Mouse (Mus musculus) limb, embryonic 10.5 days (tissue): ENCODE measurements around the gene Cpeb3. TPM values are rescaled to one million over a fixed set of nuclear protein-coding genes. Genes with fewer than 3 reads are reported as not detected.

Experiments used
- DNase-seq: peaks from one replicate; pipeline ENCODE4 v3.0.0-alpha.2; 2017; ENCODE audit warnings: low spot score
- H3K27ac ChIP-seq: fragments of 300-500 bp; sonication (generic); 2 replicates; pipeline ENCODE4 v1.5.1; 2016; ENCODE audit warnings: mild to moderate bottlenecking
- H3K27me3 ChIP-seq: fragments of 300-500 bp; sonication (generic); 2 replicates; pipeline ENCODE4 v1.6.1; 2016; ENCODE audit warnings: low read depth, mild to moderate bottlenecking; ENCODE audit not compliant: poor library complexity, severe bottlenecking
- H3K36me3 ChIP-seq: fragments of 300-500 bp; sonication (generic); 2 replicates; pipeline ENCODE4 v1.6.1; 2016; ENCODE audit warnings: mild to moderate bottlenecking, moderate library complexity
- H3K4me1 ChIP-seq: fragments of 300-500 bp; sonication (generic); 2 replicates; pipeline ENCODE4 v1.6.1; 2016
- H3K4me3 ChIP-seq: fragments of 300-500 bp; sonication (generic); 2 replicates; pipeline ENCODE4 v1.5.1; 2016; ENCODE audit warnings: mild to moderate bottlenecking, moderate library complexity
- H3K9me3 ChIP-seq: fragments of 300-500 bp; sonication (generic); replicated peaks from 2 replicates; pipeline ENCODE4 v1.6.1; 2016; ENCODE audit warnings: mild to moderate bottlenecking
- WGBS: fragments of 180-500 bp; shearing (Covaris S2); methylation state at CpG from one replicate; pipeline ENCODE4 v1.1.7; 2016; 5-methylcytosine and 5-hydroxymethylcytosine counted together
- polyA plus RNA-seq: library from polyadenylated mRNA; unstranded; fragments of >200 nt; fragmentation: Nextera tagmentation; extraction: Ambion mirVana; gene quantifications from 2 replicates; pipeline ENCODE4 v1.2.1, GENCODE M21; 2016

Cpeb3 gene
- 0.65 and 0.78 TPM in 2 replicates for polyA plus RNA-seq

DNA sequence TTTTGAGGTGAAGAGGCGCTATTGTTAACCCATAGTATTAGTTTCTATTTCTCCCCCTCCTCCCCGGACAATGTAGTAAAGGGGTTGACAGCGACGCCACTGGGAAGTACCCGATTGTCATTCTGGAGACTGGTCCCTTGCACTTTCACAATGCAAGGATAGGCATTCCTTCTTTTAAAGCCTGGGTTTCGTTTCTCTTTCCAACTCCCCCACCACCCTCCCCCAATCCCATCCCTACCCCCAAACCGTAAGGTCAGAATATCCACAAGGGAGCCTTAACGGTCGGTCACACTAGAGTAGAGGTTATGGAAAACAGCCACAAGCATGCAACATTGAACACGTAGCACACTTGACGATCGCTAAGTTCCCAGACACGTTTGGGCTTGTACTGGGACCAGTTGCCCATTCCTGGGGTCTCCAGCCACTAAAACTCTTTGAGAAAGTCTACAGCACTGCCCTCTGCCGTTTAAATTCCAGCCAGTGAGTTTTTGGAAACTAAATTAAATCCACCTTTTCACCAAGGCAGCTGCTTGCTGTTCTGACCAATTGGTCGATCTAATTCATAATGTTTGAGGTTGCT lies at the start of gene Cpeb3:
TSS of gene Cpeb3 (minus strand) at position 426 of the 580 bp plus-strand sequence.
- peak within 1 kb of the TSS; percentile 81 for H3K4me3 ChIP-seq
- H3K9me3 ChIP-seq: no peaks in the 10 kb centered on the region
- no peaks in the 10 kb centered on the region for H3K27me3 ChIP-seq
- WGBS: 2% methylated on average over 15 of the region's 15 CpGs
- peak within 1 kb of the TSS; percentile 96 for H3K27ac ChIP-seq
- peaks cover 40% of the 10 kb centered on the region for H3K36me3 ChIP-seq
- DNase-seq: peak; percentile 58
- H3K4me1 ChIP-seq: peaks cover 15% of the 10 kb centered on the region

DNA sequence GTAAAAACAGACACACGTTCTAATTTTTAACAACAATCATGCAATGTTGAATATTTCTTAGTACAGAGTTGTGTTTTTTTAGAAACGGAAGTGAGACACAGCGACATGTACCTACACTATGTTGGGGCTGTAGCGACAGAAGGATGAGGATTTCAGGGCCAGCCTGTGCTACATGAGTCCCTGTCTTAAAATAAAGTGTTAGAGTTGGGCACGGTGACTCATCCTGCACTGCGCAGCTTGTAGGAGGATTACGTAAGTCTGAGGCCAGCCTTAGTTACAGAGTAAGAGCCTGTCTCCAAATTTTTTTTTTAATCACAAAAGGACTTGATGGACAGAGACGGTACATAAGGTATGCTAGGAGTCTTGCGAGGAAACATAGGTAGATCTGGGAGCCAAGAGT lies 46.9 kb upstream of the Cpeb3 start:
- Histone ChIP-seq H3K4me3 (no peak overlapping the region), H3K27me3 (no peaks in the 10 kb centered on the region), H3K9me3 (no peaks in the 10 kb centered on the region), H3K4me1 (no peaks in the 10 kb centered on the region), H3K27ac (no peak overlapping the region), H3K36me3 (no peaks in the 10 kb centered on the region)
- no peak for DNase-seq
- 93% methylated on average over 9 of the region's 9 CpGs for WGBS

GRCm38 (mm10) chr19:37252104-37252503 lies 43.7 kb upstream of the Cpeb3 start:
- WGBS: 63% methylated on average over 6 of the region's 6 CpGs
- no peak overlapping the region for H3K4me3 ChIP-seq
- no peaks in the 10 kb centered on the region for H3K9me3 ChIP-seq
- H3K27me3 ChIP-seq: no peaks in the 10 kb centered on the region
- no peaks in the 10 kb centered on the region for H3K36me3 ChIP-seq
- no peak overlapping the region for H3K27ac ChIP-seq
- no peaks in the 10 kb centered on the region for H3K4me1 ChIP-seq
- DNase-seq: no peak

GRCm38 (mm10) chr19:37248199-37248598 lies 39.8 kb upstream of the Cpeb3 start:
- Histone ChIP-seq H3K27ac (no peak overlapping the region), H3K9me3 (no peaks in the 10 kb centered on the region), H3K36me3 (no peaks in the 10 kb centered on the region), H3K27me3 (no peaks in the 10 kb centered on the region), H3K4me3 (no peak overlapping the region), H3K4me1 (no peaks in the 10 kb centered on the region)
- 82% methylated on average over 3 of the region's 3 CpGs for WGBS
- DNase-seq: no peak

GRCm38 (mm10) chr19:37246859-37247258 lies 38.5 kb upstream of the Cpeb3 start:
- no peaks in the 10 kb centered on the region for H3K36me3 ChIP-seq
- DNase-seq: no peak
- no peaks in the 10 kb centered on the region for H3K4me1 ChIP-seq
- no peaks in the 10 kb centered on the region for H3K27me3 ChIP-seq
- H3K4me3 ChIP-seq: no peak overlapping the region
- no peaks in the 10 kb centered on the region for H3K9me3 ChIP-seq
- no peak overlapping the region for H3K27ac ChIP-seq
- WGBS: 62% methylated on average over 3 of the region's 3 CpGs

DNA sequence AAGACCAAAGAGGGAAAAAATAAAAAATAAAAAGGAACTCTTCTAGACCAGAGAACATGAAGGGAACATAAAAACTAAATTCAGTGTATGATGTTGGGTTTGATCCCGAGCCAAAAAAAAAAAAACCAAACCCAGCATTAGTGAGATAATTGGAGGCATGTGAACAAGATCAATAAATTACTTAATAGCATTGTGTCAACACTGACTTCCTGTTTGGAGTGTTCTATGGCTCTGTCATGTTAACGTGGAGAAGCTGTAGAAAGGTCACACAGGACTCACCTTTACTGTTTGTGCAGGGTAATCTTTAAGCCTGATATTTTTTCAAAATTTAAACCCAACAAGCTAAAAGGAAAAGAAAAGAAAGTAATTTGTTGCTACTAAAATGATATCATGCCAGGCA lies 34.3 kb upstream of the Cpeb3 start:
- Histone ChIP-seq H3K27me3 (peaks cover 5% of the 10 kb centered on the region; the same call in 1 of the 2 replicates), H3K4me3 (no peak overlapping the region), H3K36me3 (no peaks in the 10 kb centered on the region), H3K27ac (no peak overlapping the region), H3K4me1 (peaks cover 12% of the 10 kb centered on the region), H3K9me3 (no peaks in the 10 kb centered on the region)
- 34% methylated on average over 2 of the region's 2 CpGs for WGBS
- DNase-seq: no peak

DNA sequence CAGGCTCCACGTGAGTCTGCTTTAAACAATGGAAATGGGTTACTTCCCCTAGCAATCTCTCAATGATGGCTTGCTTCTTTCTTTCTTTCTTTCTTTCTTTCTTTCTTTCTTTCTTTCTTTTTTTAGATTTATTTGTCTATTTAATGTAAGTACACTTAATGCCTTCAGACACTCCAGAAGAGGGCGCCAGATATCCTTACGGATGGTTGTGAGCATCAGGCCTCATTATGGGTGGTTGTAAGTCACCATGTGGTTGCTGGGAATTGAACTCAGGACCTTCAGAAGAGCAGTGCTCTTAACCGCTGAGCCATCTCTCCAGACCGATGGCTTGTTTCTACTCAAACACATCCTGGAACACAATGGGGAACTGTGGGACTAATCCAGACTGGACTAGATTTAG lies 32.8 kb upstream of the Cpeb3 start:
- no peaks in the 10 kb centered on the region for H3K9me3 ChIP-seq
- H3K4me3 ChIP-seq: no peak overlapping the region
- no peak for DNase-seq
- WGBS: 71% methylated on average over 5 of the region's 5 CpGs
- peaks cover 8% of the 10 kb centered on the region; the same call in 1 of the 2 replicates for H3K27me3 ChIP-seq
- no peak overlapping the region for H3K27ac ChIP-seq
- H3K36me3 ChIP-seq: no peaks in the 10 kb centered on the region
- peaks cover 12% of the 10 kb centered on the region for H3K4me1 ChIP-seq

- DNase-seq: peak; percentile 74
- Histone ChIP-seq H3K9me3 (no peaks in the 10 kb centered on the region), H3K4me1 (peaks cover 22% of the 10 kb centered on the region), H3K36me3 (no peaks in the 10 kb centered on the region), H3K4me3 (no peak overlapping the region), H3K27ac (no peak overlapping the region), H3K27me3 (peaks cover 29% of the 10 kb centered on the region)
- WGBS: 29% methylated on average over 4 of the region's 4 CpGs
Measured at GRCm38 (mm10) chr19:37239096-37239495, 30.7 kb upstream of the Cpeb3 start.

GRCm38 (mm10) chr19:37238651-37239050 lies 30.2 kb upstream of the Cpeb3 start:
- Histone ChIP-seq H3K4me1 (peaks cover 26% of the 10 kb centered on the region), H3K4me3 (no peak overlapping the region), H3K27ac (no peak overlapping the region), H3K27me3 (peaks cover 33% of the 10 kb centered on the region), H3K9me3 (no peaks in the 10 kb centered on the region), H3K36me3 (no peaks in the 10 kb centered on the region)
- DNase-seq: no peak
- WGBS: 18% methylated on average over 7 of the region's 7 CpGs

DNA sequence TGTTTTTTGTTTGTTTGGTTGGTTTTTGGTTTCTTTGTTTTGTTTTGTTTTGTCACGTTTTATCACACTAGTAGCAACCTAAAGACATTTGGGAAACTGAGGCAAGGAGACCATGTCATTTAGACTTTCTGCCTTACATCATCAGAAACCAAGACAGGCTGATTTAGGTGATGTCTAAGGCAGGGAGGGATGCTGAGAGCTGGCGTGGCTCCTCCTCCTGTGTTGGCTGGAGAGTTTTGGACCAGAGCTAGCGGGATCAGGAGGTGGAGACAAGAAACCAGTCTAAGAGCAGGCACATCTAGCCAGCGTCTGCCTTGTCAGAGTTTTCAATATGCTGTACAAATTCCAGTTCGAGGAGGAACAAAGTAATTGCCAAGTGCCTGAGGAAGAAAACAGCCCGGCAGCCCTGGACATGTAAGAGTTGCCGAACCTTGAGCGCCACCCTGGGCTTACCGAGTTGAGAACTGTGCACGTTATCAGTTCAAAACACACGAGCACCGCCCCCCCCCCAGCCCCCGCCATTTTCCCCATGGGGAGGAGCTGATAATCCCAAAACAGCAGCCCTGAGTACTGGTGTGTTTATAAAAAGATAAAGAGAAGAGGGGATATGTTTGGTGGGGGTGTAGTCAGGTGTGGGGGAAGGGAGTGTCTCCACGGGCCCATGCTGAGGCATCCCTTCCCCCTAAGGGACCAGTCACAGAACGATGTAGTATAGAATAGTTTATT lies 29.5 kb upstream of the Cpeb3 start:
- H3K27me3 ChIP-seq: peaks cover 40% of the 10 kb centered on the region
- no peaks in the 10 kb centered on the region for H3K9me3 ChIP-seq
- H3K27ac ChIP-seq: no peak overlapping the region
- H3K4me1 ChIP-seq: peaks cover 28% of the 10 kb centered on the region
- no peaks in the 10 kb centered on the region for H3K36me3 ChIP-seq
- no peak for DNase-seq
- 13% methylated on average over 15 of the region's 15 CpGs for WGBS
- no peak overlapping the region for H3K4me3 ChIP-seq

DNA sequence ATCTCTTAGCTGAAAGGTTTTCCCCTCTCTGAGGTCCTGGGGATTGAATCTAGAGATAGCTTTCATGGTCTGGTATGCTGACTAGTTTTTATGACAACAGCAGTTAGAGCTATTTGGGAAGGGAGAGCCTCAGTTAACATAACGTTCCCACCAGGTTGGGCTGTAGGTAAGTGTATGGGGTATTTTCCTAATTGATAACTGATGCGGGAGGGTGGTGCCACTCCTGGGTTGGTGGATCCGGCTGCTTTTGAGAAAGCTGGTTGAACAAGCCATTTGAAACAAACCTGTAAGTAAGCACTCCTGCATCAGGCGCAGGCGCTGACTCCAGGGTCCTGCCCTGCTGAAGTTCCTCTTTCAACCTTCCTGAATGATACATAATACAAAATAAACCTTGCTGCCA lies 28.9 kb upstream of the Cpeb3 start:
- H3K9me3 ChIP-seq: no peaks in the 10 kb centered on the region
- H3K36me3 ChIP-seq: no peaks in the 10 kb centered on the region
- WGBS: 56% methylated on average over 5 of the region's 5 CpGs
- DNase-seq: no peak
- H3K4me1 ChIP-seq: peaks cover 28% of the 10 kb centered on the region
- H3K27me3 ChIP-seq: peaks cover 45% of the 10 kb centered on the region
- H3K4me3 ChIP-seq: no peak overlapping the region
- no peak overlapping the region for H3K27ac ChIP-seq

DNA sequence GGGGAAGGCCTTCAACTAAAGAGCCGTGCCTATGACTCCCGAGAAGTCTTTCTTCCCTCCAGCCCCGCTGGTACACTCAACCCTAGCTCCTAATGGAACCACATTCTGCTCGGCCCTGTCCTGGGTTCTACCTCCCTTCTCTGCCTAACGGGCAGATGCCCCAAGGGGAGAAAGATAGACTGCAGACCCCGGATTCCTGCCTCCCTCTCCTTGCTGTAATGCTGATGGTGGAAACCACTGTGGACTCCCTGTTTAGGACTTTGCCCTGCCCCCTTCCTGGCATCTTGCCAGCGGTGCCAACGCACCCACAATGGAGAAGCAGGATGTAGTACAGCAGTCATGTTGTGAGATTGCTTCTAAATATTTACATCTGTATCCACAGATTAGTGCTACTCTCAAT lies 27.4 kb upstream of the Cpeb3 start:
- Histone ChIP-seq H3K36me3 (no peaks in the 10 kb centered on the region), H3K4me1 (peaks cover 28% of the 10 kb centered on the region), H3K27me3 (peaks cover 46% of the 10 kb centered on the region), H3K27ac (no peak overlapping the region), H3K9me3 (no peaks in the 10 kb centered on the region), H3K4me3 (no peak overlapping the region)
- DNase-seq: no peak
- 67% methylated on average over 8 of the region's 8 CpGs for WGBS
